Mouse (Mus musculus): Measurements from ENCODE around the gene Gm20388. TPM values are rescaled to one million over a fixed set of nuclear protein-coding genes. Genes with fewer than 3 reads are reported as not detected.

Gm20388 gene
- polyA plus RNA-seq, 1 experiment from 2014 or later, result not detected

DNA sequence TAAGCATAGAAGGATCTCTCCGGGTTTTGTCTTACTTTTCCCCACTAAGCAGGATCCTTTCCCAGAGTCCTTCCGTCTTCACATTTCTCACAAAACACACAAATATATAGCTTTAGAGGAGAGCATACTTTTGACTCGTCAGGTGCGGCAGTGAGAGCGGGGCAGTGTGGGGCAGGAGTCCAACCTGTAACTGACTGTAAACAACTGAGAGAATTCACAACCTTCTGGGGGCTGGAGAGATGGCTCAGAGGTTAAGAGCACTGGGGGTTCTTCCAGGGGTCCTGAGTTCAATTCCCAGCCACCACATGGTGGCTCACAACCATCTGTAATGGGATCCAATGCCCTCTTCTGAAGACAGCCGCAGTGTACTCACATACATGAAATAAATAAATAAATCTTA is 3888.8 kb downstream of the Gm20388 start:
- 64% methylated on average over 6 of the region's 6 CpGs for WGBS
- H3K4me3 ChIP-seq (ENCODE audit: low read depth, low read length), result no peak overlapping the region
- H3K27ac ChIP-seq (replicated peaks), result no peak overlapping the region
- no peaks in the 10 kb centered on the region for H3K27me3 ChIP-seq (ENCODE audit: control insufficient read depth, insufficient read depth, low read length)
- no peaks in the 10 kb centered on the region for H3K9me3 ChIP-seq (ENCODE audit: control insufficient read depth, low read length)
- ATAC-seq (ENCODE audit: low FRiP score, low TSS enrichment) (no peak), DNase-seq (ENCODE audit: low spot score) (no peak)
- H3K9ac ChIP-seq (ENCODE audit: low read length), result no peak overlapping the region
- no peaks in the 10 kb centered on the region for H3K36me3 ChIP-seq (ENCODE audit: control insufficient read depth, insufficient read depth, low read length)
- TF ChIP-seq CTCF (IDR thresholded peaks at IDR 0.05; ENCODE audit: low read depth), result no peak
- no peak for TF ChIP-seq EP300 (optimal IDR thresholded peaks at IDR 0.05)
- H3K4me2 ChIP-seq (replicated peaks; ENCODE audit: low read depth), result no peak overlapping the region
- no peaks in the 10 kb centered on the region for H3K4me1 ChIP-seq (replicated peaks; ENCODE audit: control insufficient read depth, insufficient read depth)

DNA sequence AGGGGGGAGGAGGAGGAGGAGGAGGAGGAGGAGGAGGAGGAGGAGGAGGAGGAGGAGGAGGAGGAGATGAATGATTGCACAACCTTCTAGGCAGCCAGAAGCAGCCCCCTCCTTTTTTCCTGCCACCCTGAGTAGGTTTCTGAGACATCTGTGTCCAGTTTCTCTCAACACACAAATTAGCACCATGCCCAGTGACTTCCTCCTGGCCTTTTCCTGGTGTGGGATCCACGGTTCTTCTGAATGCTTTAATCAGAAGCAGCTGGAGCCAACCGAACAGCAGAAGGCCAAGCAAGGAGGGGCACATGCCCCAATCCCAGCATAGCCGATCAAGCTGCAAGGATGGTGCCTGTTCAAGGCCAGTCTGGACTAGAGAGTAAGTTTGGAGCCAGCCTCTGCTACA is 3889.2 kb downstream of the Gm20388 start:
- H3K36me3 ChIP-seq (ENCODE audit: control insufficient read depth, insufficient read depth, low read length), result no peaks in the 10 kb centered on the region
- no peak overlapping the region for H3K4me2 ChIP-seq (replicated peaks; ENCODE audit: low read depth)
- ATAC-seq (ENCODE audit: low FRiP score, low TSS enrichment) (no peak), DNase-seq (ENCODE audit: low spot score) (no peak)
- H3K9me3 ChIP-seq (ENCODE audit: control insufficient read depth, low read length), result no peaks in the 10 kb centered on the region
- no peaks in the 10 kb centered on the region for H3K27me3 ChIP-seq (ENCODE audit: control insufficient read depth, insufficient read depth, low read length)
- H3K4me1 ChIP-seq (replicated peaks; ENCODE audit: control insufficient read depth, insufficient read depth), result no peaks in the 10 kb centered on the region
- no peak overlapping the region for H3K27ac ChIP-seq (replicated peaks)
- TF ChIP-seq EP300 (optimal IDR thresholded peaks at IDR 0.05) (no peak), CTCF (IDR thresholded peaks at IDR 0.05; ENCODE audit: low read depth) (no peak)
- 50% methylated on average over 3 of the region's 3 CpGs for WGBS
- no peak overlapping the region for H3K4me3 ChIP-seq (ENCODE audit: low read depth, low read length)
- no peak overlapping the region for H3K9ac ChIP-seq (ENCODE audit: low read length)

DNA sequence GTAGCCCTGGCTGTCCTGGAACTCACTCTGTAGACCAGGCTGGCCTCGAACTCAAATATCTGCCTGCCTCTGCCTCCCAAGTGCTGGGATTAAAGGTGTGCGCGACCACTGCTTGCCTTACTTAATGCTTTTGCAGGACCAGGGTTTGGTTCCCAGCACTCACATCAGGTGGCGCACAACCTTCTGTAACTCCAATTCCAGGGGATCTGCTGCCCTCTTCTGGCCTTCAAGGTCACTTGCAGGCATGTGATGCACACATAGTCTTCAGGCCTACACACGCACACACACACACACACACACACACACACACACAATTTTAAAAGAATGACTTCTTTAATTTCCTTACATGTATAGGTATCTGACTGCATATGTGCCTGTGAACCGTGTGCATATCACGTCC is 3890.2 kb downstream of the Gm20388 start:
- no peak for ATAC-seq (ENCODE audit: low FRiP score, low TSS enrichment)
- no peak overlapping the region for H3K9ac ChIP-seq (ENCODE audit: low read length)
- no peaks in the 10 kb centered on the region for H3K9me3 ChIP-seq (ENCODE audit: control insufficient read depth, low read length)
- no peak overlapping the region for H3K27ac ChIP-seq (replicated peaks)
- no peaks in the 10 kb centered on the region for H3K27me3 ChIP-seq (ENCODE audit: control insufficient read depth, insufficient read depth, low read length)
- H3K36me3 ChIP-seq (ENCODE audit: control insufficient read depth, insufficient read depth, low read length), result no peaks in the 10 kb centered on the region
- no peaks in the 10 kb centered on the region for H3K4me1 ChIP-seq (replicated peaks; ENCODE audit: control insufficient read depth, insufficient read depth)
- TF ChIP-seq CTCF (IDR thresholded peaks at IDR 0.05; ENCODE audit: low read depth) (peak; percentile 31; the same call in 1 of the 2 replicates), EP300 (optimal IDR thresholded peaks at IDR 0.05) (no peak)
- H3K4me3 ChIP-seq (ENCODE audit: low read depth, low read length), result no peak overlapping the region
- DNase-seq (ENCODE audit: low spot score), result no peak
- WGBS, result 95% methylated on average over 7 of the region's 7 CpGs
- no peak overlapping the region for H3K4me2 ChIP-seq (replicated peaks; ENCODE audit: low read depth)

GRCm38 (mm10) chr8:123801538-123801937 is 3890.9 kb downstream of the Gm20388 start:
- Histone ChIP-seq H3K4me2 (replicated peaks; ENCODE audit: low read depth) (no peak overlapping the region), H3K27me3 (ENCODE audit: control insufficient read depth, insufficient read depth, low read length) (no peaks in the 10 kb centered on the region), H3K4me1 (replicated peaks; ENCODE audit: control insufficient read depth, insufficient read depth) (no peaks in the 10 kb centered on the region; the same call in 1 of the 2 replicates), H3K9me3 (ENCODE audit: control insufficient read depth, low read length) (no peaks in the 10 kb centered on the region), H3K27ac (replicated peaks) (no peak overlapping the region), H3K4me3 (ENCODE audit: low read depth, low read length) (no peak overlapping the region), H3K36me3 (ENCODE audit: control insufficient read depth, insufficient read depth, low read length) (no peaks in the 10 kb centered on the region), H3K9ac (ENCODE audit: low read length) (no peak overlapping the region)
- WGBS, result 68% methylated on average over 2 of the region's 2 CpGs
- DNase-seq (ENCODE audit: low spot score) (no peak), ATAC-seq (ENCODE audit: low FRiP score, low TSS enrichment) (no peak)
- no peak for TF ChIP-seq EP300 (optimal IDR thresholded peaks at IDR 0.05)
- TF ChIP-seq CTCF (IDR thresholded peaks at IDR 0.05; ENCODE audit: low read depth), result no peak

DNA sequence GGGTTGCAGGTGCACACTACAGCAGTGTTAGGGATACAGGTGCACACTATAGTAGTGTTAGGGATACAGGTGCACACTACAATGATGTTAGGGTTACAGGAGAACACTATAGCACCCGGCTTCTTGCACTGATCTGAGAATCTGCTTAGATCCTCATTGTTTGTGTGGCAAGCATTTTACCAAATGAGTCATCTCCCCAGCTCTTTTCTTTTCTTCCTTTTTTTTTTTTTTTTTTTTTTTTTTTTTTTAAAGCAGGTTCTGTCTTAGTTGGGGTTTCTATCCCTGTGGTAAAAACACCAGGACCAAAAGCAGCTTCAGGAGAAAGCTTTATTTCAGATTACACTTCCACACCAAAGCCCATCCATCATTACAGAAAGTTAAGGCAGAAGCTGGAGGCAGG is 3893.0 kb downstream of the Gm20388 start:
- Histone ChIP-seq H3K4me1 (replicated peaks; ENCODE audit: control insufficient read depth, insufficient read depth) (peaks cover 6% of the 10 kb centered on the region), H3K9ac (ENCODE audit: low read length) (no peak overlapping the region), H3K36me3 (ENCODE audit: control insufficient read depth, insufficient read depth, low read length) (no peaks in the 10 kb centered on the region), H3K4me2 (replicated peaks; ENCODE audit: low read depth) (no peak overlapping the region), H3K27ac (replicated peaks) (no peak overlapping the region), H3K27me3 (ENCODE audit: control insufficient read depth, insufficient read depth, low read length) (no peaks in the 10 kb centered on the region), H3K4me3 (ENCODE audit: low read depth, low read length) (no peak overlapping the region), H3K9me3 (ENCODE audit: control insufficient read depth, low read length) (no peaks in the 10 kb centered on the region)
- ATAC-seq (ENCODE audit: low FRiP score, low TSS enrichment) (no peak), DNase-seq (ENCODE audit: low spot score) (no peak)
- WGBS, result 69% methylated on average over 1 of the region's 1 CpGs
- TF ChIP-seq CTCF (IDR thresholded peaks at IDR 0.05; ENCODE audit: low read depth) (no peak), EP300 (optimal IDR thresholded peaks at IDR 0.05) (no peak)

- Histone ChIP-seq H3K9ac (ENCODE audit: low read length) (no peak overlapping the region), H3K27me3 (ENCODE audit: control insufficient read depth, insufficient read depth, low read length) (no peaks in the 10 kb centered on the region), H3K4me3 (ENCODE audit: low read depth, low read length) (no peak overlapping the region), H3K4me1 (replicated peaks; ENCODE audit: control insufficient read depth, insufficient read depth) (peaks cover 6% of the 10 kb centered on the region), H3K9me3 (ENCODE audit: control insufficient read depth, low read length) (no peaks in the 10 kb centered on the region), H3K36me3 (ENCODE audit: control insufficient read depth, insufficient read depth, low read length) (no peaks in the 10 kb centered on the region), H3K27ac (replicated peaks) (no peak overlapping the region), H3K4me2 (replicated peaks; ENCODE audit: low read depth) (no peak overlapping the region)
- DNase-seq (ENCODE audit: low spot score), result no peak
- 71% methylated on average over 7 of the region's 7 CpGs for WGBS
- TF ChIP-seq CTCF (IDR thresholded peaks at IDR 0.05; ENCODE audit: low read depth), result no peak
- TF ChIP-seq EP300 (optimal IDR thresholded peaks at IDR 0.05), result no peak
- no peak for ATAC-seq (ENCODE audit: low FRiP score, low TSS enrichment)
Observed at GRCm38 (mm10) chr8:123804586-123804985, 3893.9 kb downstream of the Gm20388 start.
